Mouse (Mus musculus) forebrain, embryonic 11.5 days (tissue): ENCODE measurements around the gene Gm11733. TPM values are rescaled to one million over a fixed set of nuclear protein-coding genes. Genes with fewer than 3 reads are reported as not detected.
A peak's percentile ranks its signal among the peaks of the same experiment; 100 is the strongest.

Experiments
- ATAC-seq: fragments of 200-750 bp; cut with Nextera tagmentation; replicated peaks from 2 replicates; pipeline ENCODE4 v1.8.0; 2017; ENCODE audit warnings: moderate TSS enrichment; ENCODE audit not compliant: low FRiP score
- DNase-seq: peaks from one replicate; pipeline ENCODE4 v3.0.0-alpha.2; 2017; ENCODE audit warnings: low spot score
- H3K27ac ChIP-seq: fragments of 300-500 bp; sonication (generic); 2 replicates; pipeline ENCODE4 v1.5.1; 2014; ENCODE audit warnings: low read depth, low read length
- H3K27me3 ChIP-seq: fragments of 300-500 bp; sonication (generic); 2 replicates; pipeline ENCODE4 v1.6.1; 2014; ENCODE audit warnings: mild to moderate bottlenecking, low read length, mixed read lengths; ENCODE audit not compliant: control insufficient read depth, insufficient read depth
- H3K36me3 ChIP-seq: fragments of 300-500 bp; sonication (generic); 2 replicates; pipeline ENCODE4 v1.6.1; 2014; ENCODE audit warnings: mild to moderate bottlenecking, low read length, moderate library complexity, mixed read lengths; ENCODE audit not compliant: control insufficient read depth, insufficient read depth
- H3K4me1 ChIP-seq: fragments of 300-500 bp; sonication (generic); replicated peaks from 2 replicates; pipeline ENCODE4 v1.6.1; 2014; ENCODE audit warnings: low read length, mixed read lengths; ENCODE audit not compliant: control insufficient read depth, insufficient read depth
- H3K4me2 ChIP-seq: fragments of 300-500 bp; sonication (generic); 2 replicates; pipeline ENCODE4 v1.6.1; 2014; ENCODE audit warnings: low read depth, mild to moderate bottlenecking, low read length, moderate library complexity, mixed read lengths; ENCODE audit not compliant: severe bottlenecking
- H3K4me3 ChIP-seq: fragments of 300-500 bp; sonication (generic); 2 replicates; pipeline ENCODE4 v1.5.1; 2014; ENCODE audit warnings: low read depth, low read length
- H3K9ac ChIP-seq: fragments of 300-500 bp; sonication (generic); 2 replicates; pipeline ENCODE4 v1.6.1; 2014; ENCODE audit warnings: low read length
- H3K9me3 ChIP-seq: fragments of 300-500 bp; sonication (generic); 2 replicates; pipeline ENCODE4 v1.6.1; 2016; ENCODE audit warnings: low read length, mixed read lengths; ENCODE audit not compliant: control insufficient read depth
- WGBS: fragments of 180-500 bp; shearing (Covaris S2); extraction: QIAGEN DNeasy Blood & Tissue Kit; methylation state at CpG from one replicate; pipeline ENCODE4 v1.1.7; 2014; 5-methylcytosine and 5-hydroxymethylcytosine counted together
- polyA plus RNA-seq: library from polyadenylated mRNA; unstranded; fragments of >200 nt; fragmentation: Nextera tagmentation; extraction: Ambion mirVana; gene quantifications from 2 replicates; pipeline ENCODE4 v1.2.1, GENCODE M21; 2014

Gene Gm11733
- polyA plus RNA-seq, 1 experiment from 2014 or later = not detected

DNA sequence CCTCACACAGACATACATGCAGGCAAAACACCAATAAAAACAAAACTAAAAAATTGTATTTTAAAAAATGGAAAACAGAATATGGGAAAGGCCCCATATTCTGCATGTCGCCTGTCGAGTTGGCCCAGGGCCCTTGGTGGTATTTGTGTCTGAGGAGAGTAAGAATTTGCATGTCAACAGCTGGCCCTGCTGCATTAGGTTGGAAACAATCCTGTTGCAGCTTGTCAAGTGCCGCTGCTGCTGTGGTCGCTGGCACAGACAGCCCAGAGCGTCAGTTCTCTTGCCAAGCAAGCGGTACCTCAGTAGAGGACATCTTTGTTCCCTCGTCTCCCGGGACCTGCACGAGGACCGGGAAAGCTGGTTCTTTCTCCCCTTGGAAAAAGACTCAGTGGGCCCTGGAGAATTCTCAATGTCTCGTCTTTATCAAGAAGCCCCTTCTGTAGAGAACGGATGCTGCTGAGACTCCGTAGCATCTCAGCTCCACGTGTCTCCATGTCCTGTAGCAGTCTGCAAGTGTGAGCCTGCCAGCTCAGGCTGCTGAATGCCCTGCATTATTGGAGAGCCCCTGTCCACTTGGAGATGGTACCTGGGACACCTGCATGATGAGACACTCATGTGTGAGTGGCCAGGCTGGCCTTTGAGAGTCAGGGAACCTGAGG is 12.4 kb upstream of the Gm11733 start:
- no peak overlapping the region for H3K4me3 ChIP-seq
- DNase-seq (no peak), ATAC-seq (no peak)
- no peaks in the 10 kb centered on the region; the same call in 1 of the 2 replicates for H3K4me1 ChIP-seq
- no peak overlapping the region for H3K9ac ChIP-seq
- H3K4me2 ChIP-seq = no peak overlapping the region
- no peaks in the 10 kb centered on the region for H3K27me3 ChIP-seq
- no peak overlapping the region for H3K27ac ChIP-seq
- WGBS = 65% methylated on average over 14 of the region's 14 CpGs
- no peaks in the 10 kb centered on the region for H3K36me3 ChIP-seq
- no peaks in the 10 kb centered on the region for H3K9me3 ChIP-seq

DNA sequence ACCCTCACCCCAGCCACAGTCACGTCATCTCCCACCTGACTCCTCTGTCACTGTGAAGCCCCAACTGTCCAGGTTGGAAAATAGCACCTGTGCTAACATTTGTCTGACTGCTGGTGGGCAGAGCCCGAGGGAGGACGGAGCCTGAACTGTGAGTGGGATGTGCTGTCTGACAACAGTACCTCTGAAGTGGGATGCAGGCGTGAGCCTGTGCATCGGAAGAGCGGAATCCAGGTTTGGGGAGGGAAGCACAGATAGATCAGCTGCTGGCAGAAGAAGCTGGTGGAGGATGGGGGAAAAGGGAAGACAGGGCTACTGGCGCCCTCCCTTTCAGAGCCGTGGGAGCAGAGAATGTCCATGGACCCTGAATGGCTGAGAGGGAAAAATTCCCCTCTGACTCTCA is 11.3 kb upstream of the Gm11733 start:
- Histone ChIP-seq H3K27me3 (no peaks in the 10 kb centered on the region), H3K36me3 (no peaks in the 10 kb centered on the region), H3K4me3 (no peak overlapping the region), H3K4me1 (no peaks in the 10 kb centered on the region; the same call in 1 of the 2 replicates), H3K4me2 (no peak overlapping the region), H3K9me3 (no peaks in the 10 kb centered on the region; the same call in 1 of the 2 replicates), H3K27ac (no peak overlapping the region), H3K9ac (no peak overlapping the region)
- ATAC-seq (no peak), DNase-seq (no peak)
- 76% methylated on average over 8 of the region's 8 CpGs for WGBS

DNA sequence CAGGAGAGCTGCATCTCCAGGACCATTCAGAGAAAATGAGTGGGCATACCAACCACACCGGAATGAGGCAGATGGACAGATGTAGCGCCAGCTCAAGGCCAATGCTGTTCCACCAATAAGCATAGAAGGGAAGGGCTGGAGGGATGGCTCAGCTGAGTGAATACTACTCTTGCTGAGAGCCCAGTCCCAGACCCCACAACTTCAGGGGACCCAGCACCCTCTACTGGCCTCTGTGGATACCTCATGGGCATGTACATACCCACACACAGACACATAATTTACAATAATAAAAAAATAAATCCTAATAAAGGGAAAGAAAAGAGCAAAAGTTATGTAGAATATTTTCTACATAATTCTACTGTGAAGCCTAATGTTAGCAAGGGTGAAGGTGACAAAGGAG is 9.0 kb upstream of the Gm11733 start:
- Histone ChIP-seq H3K36me3 (no peaks in the 10 kb centered on the region), H3K27me3 (no peaks in the 10 kb centered on the region), H3K9ac (no peak overlapping the region), H3K4me1 (peaks cover 14% of the 10 kb centered on the region), H3K9me3 (no peaks in the 10 kb centered on the region; the same call in 1 of the 2 replicates), H3K4me3 (no peak overlapping the region), H3K4me2 (no peak overlapping the region), H3K27ac (no peak overlapping the region)
- DNase-seq = no peak
- 100% methylated on average over 2 of the region's 2 CpGs for WGBS
- no peak for ATAC-seq

DNA sequence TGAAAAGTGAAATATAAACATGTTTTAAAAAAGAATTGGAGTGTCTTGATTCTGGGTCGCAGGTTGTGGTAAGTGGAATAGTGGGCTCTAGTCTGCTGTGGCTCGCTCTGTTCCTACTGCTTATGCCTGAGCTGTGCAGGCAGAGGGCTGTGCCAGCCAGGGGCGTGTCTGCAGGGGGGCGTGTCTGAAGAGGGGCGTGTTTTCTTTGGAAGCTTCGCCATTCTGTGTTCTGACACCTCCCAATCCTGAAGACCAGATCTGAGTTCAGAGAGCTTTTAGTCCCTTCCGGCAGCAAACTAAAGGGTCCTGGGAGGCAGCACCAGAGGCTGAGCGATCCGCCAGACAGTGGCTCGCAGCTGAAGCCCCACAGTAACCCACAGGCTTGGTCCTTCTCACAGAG is 8.5 kb upstream of the Gm11733 start:
- no peak overlapping the region for H3K27ac ChIP-seq
- H3K27me3 ChIP-seq = no peaks in the 10 kb centered on the region
- 32% methylated on average over 10 of the region's 10 CpGs for WGBS
- no peak overlapping the region for H3K9ac ChIP-seq
- no peaks in the 10 kb centered on the region; the same call in 1 of the 2 replicates for H3K9me3 ChIP-seq
- peaks cover 16% of the 10 kb centered on the region for H3K4me1 ChIP-seq
- no peak overlapping the region for H3K4me2 ChIP-seq
- no peaks in the 10 kb centered on the region for H3K36me3 ChIP-seq
- peak; percentile 57 for DNase-seq
- ATAC-seq = no peak
- no peak overlapping the region for H3K4me3 ChIP-seq

DNA sequence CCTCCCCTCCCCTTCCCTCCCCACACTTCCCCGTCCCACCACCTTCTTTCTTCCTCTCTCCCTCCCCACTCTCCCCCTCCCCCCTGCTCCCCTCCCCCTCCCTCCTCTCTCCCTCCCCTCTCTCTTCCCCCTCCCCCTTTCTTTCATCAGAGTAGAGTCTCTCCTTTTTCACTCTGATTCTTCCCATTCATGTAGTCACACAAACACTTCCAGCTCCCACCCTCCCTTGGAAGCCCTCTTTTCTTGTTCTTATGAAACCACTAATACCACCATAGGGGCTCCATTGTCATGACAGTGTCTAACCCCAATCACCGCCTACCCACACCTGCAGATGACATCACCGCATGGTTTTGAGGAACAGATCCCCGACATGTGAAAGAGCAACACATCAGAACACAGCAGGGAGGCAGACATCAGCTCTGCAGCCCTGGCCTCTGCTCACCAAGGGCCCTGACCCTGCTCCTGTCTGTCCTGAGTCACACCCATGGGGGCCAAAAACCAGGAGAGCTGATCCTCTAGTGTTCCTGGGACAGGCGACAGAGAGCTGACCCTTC is 7.5 kb upstream of the Gm11733 start:
- WGBS = 60% methylated on average over 5 of the region's 5 CpGs
- Histone ChIP-seq H3K4me2 (no peak overlapping the region), H3K4me3 (no peak overlapping the region), H3K9ac (no peak overlapping the region), H3K36me3 (no peaks in the 10 kb centered on the region), H3K27me3 (no peaks in the 10 kb centered on the region), H3K9me3 (no peaks in the 10 kb centered on the region; the same call in 1 of the 2 replicates), H3K27ac (no peak overlapping the region), H3K4me1 (peaks cover 16% of the 10 kb centered on the region)
- no peak for DNase-seq
- ATAC-seq = no peak

DNA sequence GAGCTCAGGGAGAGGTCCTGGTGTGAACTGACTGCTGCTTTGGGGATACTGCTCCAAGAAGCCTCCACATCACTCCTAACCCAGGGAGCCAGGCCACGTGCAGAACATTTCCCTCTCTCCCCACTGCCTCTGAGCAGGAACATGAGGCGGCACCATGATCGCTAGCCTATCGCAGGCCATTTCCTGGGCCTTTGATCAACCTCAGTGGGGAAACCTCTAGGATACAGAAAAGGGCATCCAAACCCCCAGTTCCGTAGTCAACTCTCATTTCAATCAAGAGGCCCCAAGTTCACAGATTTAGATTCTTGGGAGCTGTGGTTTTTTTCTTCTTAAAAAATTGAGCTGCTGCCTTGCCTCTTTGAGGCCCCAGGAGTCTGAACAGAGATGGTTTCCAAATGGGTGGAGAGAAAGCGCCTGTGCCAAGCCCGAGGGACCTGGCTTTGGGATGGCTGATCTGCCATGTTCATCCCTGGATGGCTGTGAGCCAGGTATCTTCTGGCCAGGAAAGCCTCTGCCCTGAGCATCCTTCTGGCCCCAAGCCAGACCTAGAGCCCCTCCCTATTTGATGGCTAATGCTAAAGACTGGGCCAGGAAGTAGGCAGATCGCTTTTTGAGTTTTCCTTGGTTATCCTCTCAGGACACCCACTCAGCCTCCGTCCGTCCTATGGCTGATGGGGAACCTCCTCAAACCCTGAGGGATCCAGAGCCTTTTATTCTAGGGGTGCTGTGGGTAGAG is 5.7 kb upstream of the Gm11733 start:
- H3K9ac ChIP-seq = no peak overlapping the region
- no peaks in the 10 kb centered on the region for H3K36me3 ChIP-seq
- DNase-seq (no peak), ATAC-seq (no peak; the same call in 1 of the 2 replicates)
- no peak overlapping the region for H3K4me3 ChIP-seq
- WGBS = 60% methylated on average over 10 of the region's 10 CpGs
- H3K4me2 ChIP-seq = no peak overlapping the region
- H3K27ac ChIP-seq = peak overlapping the region; percentile 94
- H3K4me1 ChIP-seq = peaks cover 26% of the 10 kb centered on the region
- H3K9me3 ChIP-seq = no peaks in the 10 kb centered on the region; the same call in 1 of the 2 replicates
- no peaks in the 10 kb centered on the region for H3K27me3 ChIP-seq

DNA sequence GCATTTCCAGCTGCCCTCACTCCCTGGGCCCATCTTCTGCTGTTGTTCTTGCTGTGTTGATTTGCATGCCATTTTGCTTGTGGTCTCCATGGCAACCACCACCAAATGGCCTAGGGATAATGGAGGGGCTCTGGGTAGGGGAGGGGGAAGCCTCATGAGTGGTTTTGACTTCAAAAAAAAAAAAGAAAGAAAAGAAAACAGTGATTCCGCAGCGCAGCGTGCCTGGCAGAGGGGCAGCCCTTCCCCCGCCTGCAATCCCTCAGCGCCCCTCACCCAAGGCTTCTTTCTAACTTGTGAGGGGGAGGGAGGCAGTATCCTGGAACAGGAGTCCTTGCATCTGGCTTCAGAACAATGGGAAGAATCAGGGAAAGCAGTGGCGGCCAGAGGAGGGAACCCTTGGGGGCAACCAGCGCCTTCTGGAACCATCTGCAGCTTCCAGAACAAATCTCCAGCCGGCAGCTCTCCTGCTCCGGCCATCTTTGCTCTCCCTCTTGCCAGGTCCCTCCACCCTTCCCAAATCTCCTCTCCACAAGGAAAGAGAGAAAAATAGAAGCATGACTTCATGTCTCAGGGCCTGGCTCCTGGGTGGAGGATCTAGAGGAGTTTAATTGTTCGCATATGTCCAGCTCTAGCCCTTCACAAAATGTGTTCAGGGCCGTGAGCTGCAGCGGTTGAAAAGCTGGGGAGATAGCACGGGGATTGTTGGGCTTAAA is 5.0 kb upstream of the Gm11733 start:
- Histone ChIP-seq H3K27me3 (no peaks in the 10 kb centered on the region), H3K4me2 (peak overlapping the region; percentile 19; the same call in 1 of the 2 replicates), H3K4me1 (peaks cover 31% of the 10 kb centered on the region), H3K9me3 (no peaks in the 10 kb centered on the region; the same call in 1 of the 2 replicates), H3K36me3 (no peaks in the 10 kb centered on the region), H3K4me3 (no peak overlapping the region), H3K9ac (peak overlapping the region; percentile 49), H3K27ac (peak overlapping the region; percentile 94)
- DNase-seq = peak; percentile 86
- 5% methylated on average over 13 of the region's 13 CpGs for WGBS
- peak; percentile 86 for ATAC-seq

DNA sequence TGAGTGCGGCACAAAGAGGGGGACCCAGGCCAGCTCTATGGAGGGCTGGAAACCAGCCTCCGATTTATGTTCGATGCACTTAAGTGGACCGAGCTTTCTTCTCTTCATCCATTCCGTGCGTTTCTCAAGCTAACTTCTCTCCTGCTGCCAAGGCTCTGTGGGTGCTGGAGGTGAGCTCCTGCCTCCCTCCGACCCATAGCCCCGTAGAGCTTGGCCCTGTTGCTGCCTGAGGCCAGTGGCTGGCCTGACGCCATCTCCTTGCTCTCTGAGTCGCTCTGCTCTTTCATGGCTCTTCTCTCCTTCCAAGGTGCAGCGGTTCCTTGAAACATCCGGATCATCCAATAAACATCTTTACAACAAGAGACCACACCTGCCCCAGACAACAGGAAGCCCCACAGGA is 4.4 kb upstream of the Gm11733 start:
- no peaks in the 10 kb centered on the region; the same call in 1 of the 2 replicates for H3K9me3 ChIP-seq
- no peak for DNase-seq
- no peak for ATAC-seq
- H3K4me3 ChIP-seq = no peak overlapping the region
- 44% methylated on average over 12 of the region's 12 CpGs for WGBS
- H3K4me2 ChIP-seq = 0 out of 2 replicates have a peak overlapping the region, but pooled peaks have one; percentile 9
- peak overlapping the region; percentile 94 for H3K27ac ChIP-seq
- H3K27me3 ChIP-seq = no peaks in the 10 kb centered on the region
- no peaks in the 10 kb centered on the region for H3K36me3 ChIP-seq
- H3K4me1 ChIP-seq = peaks cover 34% of the 10 kb centered on the region
- peak overlapping the region; percentile 49 for H3K9ac ChIP-seq
